In genomic region chr1:119052631-119053177, GRCm38 (mm10) we compare ENCODE assay signal across 8 mouse cellular contexts. TPM values are rescaled to one million over a fixed set of nuclear protein-coding genes. Genes with fewer than 3 reads are reported as not detected.
DNase-seq lines count a peak whose midpoint lies in the region; ATAC-seq and TF ChIP-seq lines count a peak whose summit lies in the region.

No protein-coding gene starts in this region.

- ATAC-seq in forebrain, postnatal 0 days, result no peak
- peak; percentile 10; the same call in 1 of the 2 replicates for ATAC-seq in limb, embryonic 11.5 days (ENCODE audit: insufficient number of reproducible peaks, low FRiP score, low TSS enrichment, low read depth)
- no peak for ATAC-seq in neural tube, embryonic 14.5 days (ENCODE audit: low read depth)

- TF ChIP-seq CTCF in heart, adult 2 months (IDR thresholded peaks at IDR 0.05), result no peak
- TF ChIP-seq CTCF in forebrain, postnatal 0 days (IDR thresholded peaks at IDR 0.05; ENCODE audit: low read depth), result peak; percentile 22; the same call in 1 of the 2 replicates

- no peaks in the 10 kb centered on the region for H3K79me2 ChIP-seq in heart, adult 2 months (replicated peaks; ENCODE audit: control insufficient read depth, insufficient read depth, low read length)

- no peak for TF ChIP-seq POLR2A in heart, adult 2 months (IDR thresholded peaks at IDR 0.05; ENCODE audit: insufficient read depth, low read depth, low read length)

- no peaks in the 10 kb centered on the region for H3K36me3 ChIP-seq in heart, adult 2 months (ENCODE audit: control insufficient read depth, insufficient read depth, low read length)
- no peaks in the 10 kb centered on the region for H3K36me3 ChIP-seq in forebrain, postnatal 0 days (ENCODE audit: insufficient read depth)
- no peaks in the 10 kb centered on the region for H3K36me3 ChIP-seq in limb, embryonic 11.5 days (ENCODE audit: control insufficient read depth, insufficient read depth, low read length)
- no peaks in the 10 kb centered on the region for H3K36me3 ChIP-seq in neural tube, embryonic 14.5 days (ENCODE audit: control insufficient read depth, insufficient read depth, low read length)

- H3K27me3 ChIP-seq in heart, adult 2 months (ENCODE audit: control insufficient read depth, insufficient read depth, low read length), result peaks cover 13% of the 10 kb centered on the region
- peaks cover 8% of the 10 kb centered on the region; the same call in 1 of the 2 replicates for H3K27me3 ChIP-seq in forebrain, postnatal 0 days (ENCODE audit: insufficient read depth, low read length)
- H3K27me3 ChIP-seq in limb, embryonic 11.5 days (ENCODE audit: control insufficient read depth, insufficient read depth, low read length), result no peaks in the 10 kb centered on the region
- H3K27me3 ChIP-seq in neural tube, embryonic 14.5 days (ENCODE audit: control insufficient read depth, insufficient read depth, low read length), result no peaks in the 10 kb centered on the region; the same call in 1 of the 2 replicates

- no peaks in the 10 kb centered on the region; the same call in 1 of the 2 replicates for H3K4me1 ChIP-seq in heart, adult 2 months (ENCODE audit: control insufficient read depth, insufficient read depth, low read length)
- H3K4me1 ChIP-seq in forebrain, postnatal 0 days (ENCODE audit: insufficient read depth), result peaks cover 5% of the 10 kb centered on the region; the same call in 1 of the 2 replicates
- peaks cover 32% of the 10 kb centered on the region for H3K4me1 ChIP-seq in limb, embryonic 11.5 days (ENCODE audit: control insufficient read depth, insufficient read depth, low read length)
- peaks cover 13% of the 10 kb centered on the region for H3K4me1 ChIP-seq in neural tube, embryonic 14.5 days (ENCODE audit: control insufficient read depth, insufficient read depth, low read length)

- intact Hi-C loops in heart, adult 2 months (cut with DNase I), result loop anchor here (1.0 to 5.0 kb wide), 2 partner anchors 70 to 283 kb away; no protein-coding TSS in a partner anchor
- intact Hi-C loops in heart, postnatal 25 days (cut with DNase I), result loop anchor here (10.0 kb wide), 1 partner anchor 208 kb away; no protein-coding TSS in a partner anchor
- intact Hi-C loops in left cerebral cortex, postnatal 10 days (cut with DNase I), result loop anchor here (5.0 to 10.0 kb wide), 2 partner anchors 145 to 278 kb away; no protein-coding TSS in a partner anchor

- H3K4me3 ChIP-seq in heart, adult 2 months, result peak overlapping the region; percentile 51
- H3K4me3 ChIP-seq in forebrain, postnatal 0 days (ENCODE audit: low read depth, low read length), result peak overlapping the region; percentile 45
- H3K4me3 ChIP-seq in limb, embryonic 11.5 days (ENCODE audit: low read depth, low read length), result peak overlapping the region; percentile 82
- H3K4me3 ChIP-seq in neural tube, embryonic 14.5 days (ENCODE audit: low read depth, low read length), result peak overlapping the region; percentile 43

- 2% methylated on average over 33 of the region's 33 CpGs for WGBS in heart, adult 2 months
- 3% methylated on average over 33 of the region's 33 CpGs for WGBS in forebrain, postnatal 0 days
- under 1% methylated on average over 33 of the region's 33 CpGs for WGBS in limb, embryonic 11.5 days
- WGBS in neural tube, embryonic 14.5 days, result under 1% methylated on average over 33 of the region's 33 CpGs

- H3K9ac ChIP-seq in heart, adult 2 months (ENCODE audit: low read depth, low read length), result peak overlapping the region; percentile 63
- H3K9ac ChIP-seq in forebrain, postnatal 0 days, result peak overlapping the region; percentile 39
- H3K9ac ChIP-seq in limb, embryonic 11.5 days (ENCODE audit: low read length), result peak overlapping the region; percentile 94
- peak overlapping the region; percentile 46; the same call in 1 of the 2 replicates for H3K9ac ChIP-seq in neural tube, embryonic 14.5 days (replicated peaks; ENCODE audit: low read depth, low read length)

- peak overlapping the region; percentile 96 for H3K4me2 ChIP-seq in forebrain, postnatal 0 days (ENCODE audit: low read depth)
- H3K4me2 ChIP-seq in limb, embryonic 11.5 days (ENCODE audit: low read depth, severe bottlenecking), result peak overlapping the region; percentile 89
- H3K4me2 ChIP-seq in neural tube, embryonic 14.5 days (ENCODE audit: low read depth, low read length), result peak overlapping the region; percentile 96

- peak overlapping the region; percentile 53 for H3K27ac ChIP-seq in heart, adult 2 months
- H3K27ac ChIP-seq in forebrain, postnatal 0 days (ENCODE audit: low read depth, low read length), result peak overlapping the region; percentile 9; the same call in 1 of the 2 replicates
- peak overlapping the region; percentile 98 for H3K27ac ChIP-seq in limb, embryonic 11.5 days (replicated peaks; ENCODE audit: low read depth, low read length)
- H3K27ac ChIP-seq in neural tube, embryonic 14.5 days (ENCODE audit: low read depth, low read length), result peak overlapping the region; percentile 66; the same call in 1 of the 2 replicates

- DNase-seq in heart, adult 2 months, result peak; percentile 29 to 46
- DNase-seq in heart, postnatal 25 days (ENCODE audit: low spot score), result no peak
- peak; percentile 6 for DNase-seq in adrenal gland, postnatal 25 days
- DNase-seq in forebrain, postnatal 0 days, result no peak
- DNase-seq in limb, embryonic 11.5 days (ENCODE audit: low spot score), result peak; percentile 74
- no peak for DNase-seq in left cerebral cortex, postnatal 10 days (ENCODE audit: extremely low spot score in 1 of 2, low spot score in 2 of 2)
- DNase-seq in layer of hippocampus, postnatal 25 days (ENCODE audit: extremely low spot score in 1 of 2, low spot score in 1 of 2), result no peak

- TF ChIP-seq EP300 in heart, adult 2 months (IDR thresholded peaks at IDR 0.05; ENCODE audit: insufficient read depth, low read depth, low read length), result no peak

- H3K9me3 ChIP-seq in forebrain, postnatal 0 days (ENCODE audit: low read length), result no peaks in the 10 kb centered on the region
- no peaks in the 10 kb centered on the region for H3K9me3 ChIP-seq in limb, embryonic 11.5 days (ENCODE audit: control insufficient read depth, low read length)
- no peaks in the 10 kb centered on the region for H3K9me3 ChIP-seq in neural tube, embryonic 14.5 days (ENCODE audit: control insufficient read depth, low read length)

RNA-seq across cellular contexts. Expression of gene Gli2, which starts 0.7 kb away (rescaled TPM):
- total RNA-seq in heart, adult 2 months (2021), result 1 to 10 TPM; 1.0 to 1.2 TPM
- polyA plus RNA-seq in heart, adult 2 months (2012; rRNA removed), result 2.1 and 2.6 TPM in 2 replicates
- total RNA-seq in heart, postnatal 25 days (2021), result 1 to 10 TPM; 1.3 to 1.9 TPM
- 0.76 and 0.79 TPM in 2 replicates for total RNA-seq in adrenal gland, postnatal 25 days (2021)
- 0.92 and 4.4 TPM in 2 replicates for total RNA-seq in forebrain, postnatal 0 days (2014; rRNA removed)
- 0.63 and 1.3 TPM in 2 replicates for polyA plus RNA-seq in forebrain, postnatal 0 days (2015; fragmentation: Nextera tagmentation; extraction: Ambion mirVana)
- 17.7 and 17.8 TPM in 2 replicates for polyA plus RNA-seq in limb, embryonic 11.5 days (2014; fragmentation: Nextera tagmentation; extraction: Ambion mirVana)
- polyA plus RNA-seq in neural tube, embryonic 14.5 days (2014; fragmentation: Nextera tagmentation; extraction: Ambion mirVana), result 1.5 and 1.8 TPM in 2 replicates
- total RNA-seq in left cerebral cortex, postnatal 10 days (2021), result 1 to 10 TPM; 2.8 to 3.8 TPM
- 1 to 10 TPM; 3.4 to 4.1 TPM for total RNA-seq in layer of hippocampus, postnatal 25 days (2021)

Comparison
In these comparisons a context has a peak if more than half of its experiments do, and no peak if none do; other contexts are left out.
1. DNase-seq: peak in heart, adult 2 months (2 of 2), adrenal gland, postnatal 25 days (single experiment) and limb, embryonic 11.5 days (single experiment); none in heart, postnatal 25 days (single experiment), forebrain, postnatal 0 days (single experiment), left cerebral cortex, postnatal 10 days (0 of 2) and layer of hippocampus, postnatal 25 days (0 of 2).
2. H3K27ac ChIP-seq: peak in every context shown above with its lines; median percentile 98 in limb, embryonic 11.5 days; 66 in neural tube, embryonic 14.5 days; 53 in heart, adult 2 months; 9 in forebrain, postnatal 0 days.
3. H3K9ac ChIP-seq: peak in every context shown above with its lines; median percentile 94 in limb, embryonic 11.5 days; 63 in heart, adult 2 months; 46 in neural tube, embryonic 14.5 days; 39 in forebrain, postnatal 0 days.
4. Peak in every context shown above with its lines, with median percentiles within 50 percentile points of each other: H3K4me3 ChIP-seq and H3K4me2 ChIP-seq.